Mouse (Mus musculus) hindbrain, embryonic 10.5 days (tissue): ENCODE results near the gene 4930519G04Rik. TPM values are rescaled to one million over a fixed set of nuclear protein-coding genes. Genes with fewer than 3 reads are reported as not detected.
"Not testable (repeated sequence)": the region's sequence is repeated elsewhere in the genome, so short reads cannot be mapped to it uniquely, and the experiment has no call there.

Experiments
- DNase-seq: peaks from one replicate; pipeline ENCODE4 v3.0.0-alpha.2; 2017; ENCODE audit warnings: low spot score
- H3K27ac ChIP-seq: fragments of 300-500 bp; sonication (generic); 2 replicates; pipeline ENCODE4 v1.5.1; 2016; ENCODE audit warnings: mild to moderate bottlenecking, moderate library complexity
- H3K27me3 ChIP-seq: fragments of 300-500 bp; sonication (generic); 2 replicates; pipeline ENCODE4 v1.6.1; 2016; ENCODE audit warnings: mild to moderate bottlenecking; ENCODE audit not compliant: poor library complexity, insufficient read depth, severe bottlenecking
- H3K36me3 ChIP-seq: fragments of 300-500 bp; sonication (generic); 2 replicates; pipeline ENCODE4 v1.6.1; 2016; ENCODE audit warnings: mild to moderate bottlenecking, moderate library complexity
- H3K4me1 ChIP-seq: fragments of 300-500 bp; sonication (generic); replicated peaks from 2 replicates; pipeline ENCODE4 v1.6.1; 2016; ENCODE audit warnings: mild to moderate bottlenecking
- H3K4me3 ChIP-seq: fragments of 300-500 bp; sonication (generic); 2 replicates; pipeline ENCODE4 v1.5.1; 2016; ENCODE audit warnings: mild to moderate bottlenecking, moderate library complexity
- H3K9me3 ChIP-seq: fragments of 300-500 bp; sonication (generic); 2 replicates; pipeline ENCODE4 v1.6.1; 2016; ENCODE audit warnings: mild to moderate bottlenecking, moderate library complexity
- WGBS: fragments of 180-500 bp; shearing (Covaris S2); methylation state at CpG from one replicate; pipeline ENCODE4 v1.1.7; 2016; 5-methylcytosine and 5-hydroxymethylcytosine counted together
- polyA plus RNA-seq: library from polyadenylated mRNA; unstranded; fragments of >200 nt; fragmentation: Nextera tagmentation; extraction: Ambion mirVana; gene quantifications from 2 replicates; pipeline ENCODE4 v1.2.1, GENCODE M21; 2016

4930519G04Rik gene
- polyA plus RNA-seq, 1 experiment from 2014 or later, result not detected

- Histone ChIP-seq H3K36me3 (peaks cover 27% of the 10 kb centered on the region), H3K4me1 (peaks cover 23% of the 10 kb centered on the region), H3K27ac (no peak overlapping the region), H3K4me3 (no peak overlapping the region), H3K9me3 (peaks cover 3% of the 10 kb centered on the region; the same call in 1 of the 2 replicates), H3K27me3 (no peaks in the 10 kb centered on the region)
- DNase-seq, result no peak
- 75% methylated on average over 6 of the region's 6 CpGs for WGBS
Measured at GRCm38 (mm10) chr5:114816599-114816998, 36.9 kb upstream of the 4930519G04Rik start.

- Histone ChIP-seq H3K4me3 (no peak overlapping the region), H3K36me3 (peaks cover 25% of the 10 kb centered on the region), H3K27ac (no peak overlapping the region), H3K27me3 (no peaks in the 10 kb centered on the region), H3K4me1 (peaks cover 15% of the 10 kb centered on the region; the same call in 1 of the 2 replicates), H3K9me3 (peaks cover 7% of the 10 kb centered on the region; the same call in 1 of the 2 replicates)
- WGBS, result 80% methylated on average over 11 of the region's 11 CpGs
- no peak for DNase-seq
Measured at GRCm38 (mm10) chr5:114818124-114818523, 35.3 kb upstream of the 4930519G04Rik start.

- peaks cover 21% of the 10 kb centered on the region for H3K36me3 ChIP-seq
- peaks cover 7% of the 10 kb centered on the region; the same call in 1 of the 2 replicates for H3K9me3 ChIP-seq
- 8% methylated on average over 53 of the region's 53 CpGs for WGBS
- peak within 1 kb of the TSS; percentile 91 for H3K4me3 ChIP-seq
- DNase-seq, result peak; percentile 93
- peak within 1 kb of the TSS; percentile 95 for H3K27ac ChIP-seq
- H3K4me1 ChIP-seq, result peaks cover 16% of the 10 kb centered on the region
- no peaks in the 10 kb centered on the region for H3K27me3 ChIP-seq
Measured at GRCm38 (mm10) chr5:114822796-114823688, 30.4 kb upstream of the 4930519G04Rik start, which contains the start of gene 1500011B03Rik. Gene 1500011B03Rik (minus strand): TSS chr5:114823468.

GRCm38 (mm10) chr5:114824197-114824596, 29.3 kb upstream of the 4930519G04Rik start:
- peaks cover 14% of the 10 kb centered on the region for H3K4me1 ChIP-seq
- peaks cover 21% of the 10 kb centered on the region for H3K36me3 ChIP-seq
- no peak overlapping the region for H3K27ac ChIP-seq
- peak overlapping the region; percentile 18; the same call in 1 of the 2 replicates for H3K4me3 ChIP-seq
- 20% methylated on average over 9 of the region's 9 CpGs for WGBS
- peak; percentile 49 for DNase-seq
- H3K27me3 ChIP-seq, result no peaks in the 10 kb centered on the region
- peaks cover 7% of the 10 kb centered on the region; the same call in 1 of the 2 replicates for H3K9me3 ChIP-seq

- Histone ChIP-seq H3K27me3 (no peaks in the 10 kb centered on the region), H3K4me1 (peaks cover 14% of the 10 kb centered on the region), H3K36me3 (peaks cover 14% of the 10 kb centered on the region), H3K27ac (peak overlapping the region; percentile 83), H3K9me3 (peaks cover 7% of the 10 kb centered on the region; the same call in 1 of the 2 replicates), H3K4me3 (peak overlapping the region; percentile 52)
- peak; percentile 90 for DNase-seq
- 11% methylated on average over 27 of the region's 27 CpGs for WGBS
Measured at GRCm38 (mm10) chr5:114825978-114826691, 27.3 kb upstream of the 4930519G04Rik start.

GRCm38 (mm10) chr5:114827427-114827826, 26.0 kb upstream of the 4930519G04Rik start:
- H3K9me3 ChIP-seq, result no peaks in the 10 kb centered on the region
- DNase-seq, result no peak
- no peak overlapping the region for H3K4me3 ChIP-seq
- no peak overlapping the region for H3K27ac ChIP-seq
- 93% methylated on average over 12 of the region's 12 CpGs for WGBS
- no peaks in the 10 kb centered on the region for H3K27me3 ChIP-seq
- peaks cover 13% of the 10 kb centered on the region for H3K4me1 ChIP-seq
- peaks cover under 1% of the 10 kb centered on the region; the same call in 1 of the 2 replicates for H3K36me3 ChIP-seq

GRCm38 (mm10) chr5:114829740-114830139, 23.7 kb upstream of the 4930519G04Rik start:
- no peaks in the 10 kb centered on the region for H3K36me3 ChIP-seq
- peaks cover 9% of the 10 kb centered on the region for H3K4me1 ChIP-seq
- H3K27me3 ChIP-seq, result no peaks in the 10 kb centered on the region
- H3K9me3 ChIP-seq, result no peaks in the 10 kb centered on the region
- no peak overlapping the region for H3K4me3 ChIP-seq
- no peak overlapping the region for H3K27ac ChIP-seq
- DNase-seq, result no peak
- WGBS, result 69% methylated on average over 3 of the region's 3 CpGs

- Histone ChIP-seq H3K27me3 (no peaks in the 10 kb centered on the region), H3K36me3 (no peaks in the 10 kb centered on the region), H3K27ac (no peak overlapping the region), H3K4me3 (no peak overlapping the region), H3K9me3 (no peaks in the 10 kb centered on the region), H3K4me1 (0 out of 2 replicates have a peak, but pooled peaks cover 1% of the 10 kb centered on the region)
- 63% methylated on average over 12 of the region's 12 CpGs for WGBS
- no peak for DNase-seq
Measured at GRCm38 (mm10) chr5:114836886-114837285, 16.6 kb upstream of the 4930519G04Rik start.

GRCm38 (mm10) chr5:114840481-114840880, 13.0 kb upstream of the 4930519G04Rik start:
- H3K4me1 ChIP-seq, result peaks cover 16% of the 10 kb centered on the region
- not testable (repeated sequence) for DNase-seq, H3K36me3 ChIP-seq, H3K27me3 ChIP-seq, H3K4me3 ChIP-seq, H3K27ac ChIP-seq, H3K9me3 ChIP-seq
- WGBS, result 72% methylated on average over 5 of the region's 5 CpGs

- not testable (repeated sequence) for H3K27me3 ChIP-seq, H3K36me3 ChIP-seq, H3K9me3 ChIP-seq, H3K27ac ChIP-seq, DNase-seq, H3K4me3 ChIP-seq
- WGBS, result 61% methylated on average over 3 of the region's 3 CpGs
- H3K4me1 ChIP-seq, result peaks cover 16% of the 10 kb centered on the region
Measured at GRCm38 (mm10) chr5:114842155-114842554, 11.3 kb upstream of the 4930519G04Rik start.

- no peak overlapping the region for H3K4me3 ChIP-seq
- DNase-seq, result no peak
- H3K36me3 ChIP-seq, result no peaks in the 10 kb centered on the region
- 69% methylated on average over 5 of the region's 5 CpGs for WGBS
- no peaks in the 10 kb centered on the region for H3K9me3 ChIP-seq
- peaks cover 16% of the 10 kb centered on the region for H3K4me1 ChIP-seq
- no peak overlapping the region for H3K27ac ChIP-seq
- H3K27me3 ChIP-seq, result no peaks in the 10 kb centered on the region
Measured at GRCm38 (mm10) chr5:114842674-114843073, 10.8 kb upstream of the 4930519G04Rik start.

GRCm38 (mm10) chr5:114844371-114844770, 9.1 kb upstream of the 4930519G04Rik start:
- H3K9me3 ChIP-seq, DNase-seq, H3K36me3 ChIP-seq, H3K4me3 ChIP-seq, H3K27me3 ChIP-seq, H3K27ac ChIP-seq: not testable (repeated sequence)
- peaks cover 16% of the 10 kb centered on the region for H3K4me1 ChIP-seq
- WGBS, result 63% methylated on average over 2 of the region's 2 CpGs
